Mouse (Mus musculus): ENCODE data around the gene Srcap. TPM values are rescaled to one million over a fixed set of nuclear protein-coding genes. Genes with fewer than 3 reads are reported as not detected.
"Not testable (repeated sequence)": the region's sequence is repeated elsewhere in the genome, so short reads cannot be mapped to it uniquely, and the experiment has no call there.

Srcap gene
- 30.9 and 33.1 TPM in 2 replicates for polyA plus RNA-seq (2015; fragmentation: Nextera tagmentation; extraction: Ambion mirVana)

- ATAC-seq (ENCODE audit: extremely low read depth, insufficient number of reproducible peaks, low FRiP score, low TSS enrichment) = peak; percentile 88
- peak within 1 kb of the TSS; percentile 98 for H3K27ac ChIP-seq (replicated peaks)
- WGBS = under 1% methylated on average over 37 of the region's 37 CpGs
- no peaks in the 10 kb centered on the region for H3K9me3 ChIP-seq
- peak within 1 kb of the TSS; percentile 71 for H3K4me2 ChIP-seq
- peaks cover 20% of the 10 kb centered on the region for H3K4me1 ChIP-seq
- H3K4me3 ChIP-seq = peak within 1 kb of the TSS; percentile 84
- peaks cover 32% of the 10 kb centered on the region for H3K36me3 ChIP-seq
- no peaks in the 10 kb centered on the region for H3K27me3 ChIP-seq (replicated peaks)
- peak within 1 kb of the TSS; percentile 93 for H3K9ac ChIP-seq
Observed at GRCm38 (mm10) chr7:127511808-127512230, at the start of gene Srcap. Gene Srcap (plus strand): TSS chr7:127511983.

GRCm38 (mm10) chr7:127465191-127465590, 46.6 kb upstream of the Srcap start:
- no peak for ATAC-seq (ENCODE audit: extremely low read depth, insufficient number of reproducible peaks, low FRiP score, low TSS enrichment)
- H3K36me3 ChIP-seq = peaks cover 79% of the 10 kb centered on the region
- no peak overlapping the region for H3K9ac ChIP-seq
- peaks cover 10% of the 10 kb centered on the region for H3K4me1 ChIP-seq
- no peak overlapping the region for H3K27ac ChIP-seq (replicated peaks)
- no peaks in the 10 kb centered on the region for H3K9me3 ChIP-seq
- no peak overlapping the region for H3K4me3 ChIP-seq
- H3K27me3 ChIP-seq (replicated peaks) = no peaks in the 10 kb centered on the region
- WGBS = 89% methylated on average over 3 of the region's 3 CpGs
- no peak overlapping the region for H3K4me2 ChIP-seq

GRCm38 (mm10) chr7:127465670-127466069, 46.1 kb upstream of the Srcap start:
- not testable (repeated sequence) for ATAC-seq (ENCODE audit: extremely low read depth, insufficient number of reproducible peaks, low FRiP score, low TSS enrichment); H3K4me3 ChIP-seq; H3K9me3 ChIP-seq; H3K27ac ChIP-seq (replicated peaks); H3K9ac ChIP-seq; H3K27me3 ChIP-seq (replicated peaks); H3K4me2 ChIP-seq
- Histone ChIP-seq H3K36me3 (peaks cover 75% of the 10 kb centered on the region), H3K4me1 (peaks cover 10% of the 10 kb centered on the region)
- 90% methylated on average over 2 of the region's 2 CpGs for WGBS

GRCm38 (mm10) chr7:127466606-127467005, 45.2 kb upstream of the Srcap start:
- Histone ChIP-seq H3K4me3 (no peak overlapping the region), H3K9ac (no peak overlapping the region), H3K4me1 (peaks cover 10% of the 10 kb centered on the region), H3K27ac (replicated peaks) (no peak overlapping the region), H3K4me2 (no peak overlapping the region), H3K36me3 (peaks cover 65% of the 10 kb centered on the region), H3K9me3 (no peaks in the 10 kb centered on the region), H3K27me3 (replicated peaks) (no peaks in the 10 kb centered on the region)
- no peak for ATAC-seq (ENCODE audit: extremely low read depth, insufficient number of reproducible peaks, low FRiP score, low TSS enrichment)
- 92% methylated on average over 4 of the region's 4 CpGs for WGBS

GRCm38 (mm10) chr7:127470011-127470715, 41.6 kb upstream of the Srcap start:
- no peak for ATAC-seq (ENCODE audit: extremely low read depth, insufficient number of reproducible peaks, low FRiP score, low TSS enrichment)
- Histone ChIP-seq H3K36me3 (peaks cover 64% of the 10 kb centered on the region), H3K9me3 (no peaks in the 10 kb centered on the region), H3K9ac (peak overlapping the region; percentile 88), H3K4me2 (peak overlapping the region; percentile 97), H3K4me3 (peak overlapping the region; percentile 72), H3K27ac (replicated peaks) (peak overlapping the region; percentile 99), H3K27me3 (replicated peaks) (no peaks in the 10 kb centered on the region), H3K4me1 (peaks cover 20% of the 10 kb centered on the region)
- 8% methylated on average over 10 of the region's 10 CpGs for WGBS

- Histone ChIP-seq H3K9ac (peak overlapping the region; percentile 88), H3K4me3 (peak overlapping the region; percentile 72), H3K4me1 (peaks cover 20% of the 10 kb centered on the region), H3K27me3 (replicated peaks) (no peaks in the 10 kb centered on the region), H3K9me3 (no peaks in the 10 kb centered on the region), H3K27ac (replicated peaks) (peak overlapping the region; percentile 99), H3K4me2 (peak overlapping the region; percentile 97), H3K36me3 (peaks cover 64% of the 10 kb centered on the region)
- WGBS = under 1% methylated on average over 46 of the region's 46 CpGs
- ATAC-seq (ENCODE audit: extremely low read depth, insufficient number of reproducible peaks, low FRiP score, low TSS enrichment) = peak; percentile 79
Observed at GRCm38 (mm10) chr7:127470743-127471645, 40.8 kb upstream of the Srcap start.

- ATAC-seq (ENCODE audit: extremely low read depth, insufficient number of reproducible peaks, low FRiP score, low TSS enrichment) = peak; percentile 45
- Histone ChIP-seq H3K4me2 (peak overlapping the region; percentile 97), H3K9ac (peak overlapping the region; percentile 88), H3K27me3 (replicated peaks) (no peaks in the 10 kb centered on the region), H3K4me3 (peak overlapping the region; percentile 72), H3K27ac (replicated peaks) (peak overlapping the region; percentile 99), H3K36me3 (peaks cover 64% of the 10 kb centered on the region), H3K4me1 (peaks cover 26% of the 10 kb centered on the region), H3K9me3 (no peaks in the 10 kb centered on the region)
- WGBS = under 1% methylated on average over 24 of the region's 25 CpGs
Observed at GRCm38 (mm10) chr7:127471646-127472010, 40.2 kb upstream of the Srcap start.

- peak overlapping the region; percentile 97 for H3K4me2 ChIP-seq
- H3K27me3 ChIP-seq (replicated peaks) = no peaks in the 10 kb centered on the region
- H3K4me3 ChIP-seq = peak overlapping the region; percentile 72
- no peaks in the 10 kb centered on the region for H3K9me3 ChIP-seq
- peak overlapping the region; percentile 88 for H3K9ac ChIP-seq
- H3K4me1 ChIP-seq = peaks cover 31% of the 10 kb centered on the region
- peaks cover 64% of the 10 kb centered on the region for H3K36me3 ChIP-seq
- WGBS = 2% methylated on average over 7 of the region's 7 CpGs
- H3K27ac ChIP-seq (replicated peaks) = peak overlapping the region; percentile 99
- no peak for ATAC-seq (ENCODE audit: extremely low read depth, insufficient number of reproducible peaks, low FRiP score, low TSS enrichment)
Observed at GRCm38 (mm10) chr7:127472060-127472459, 39.7 kb upstream of the Srcap start.

- H3K9me3 ChIP-seq = no peaks in the 10 kb centered on the region
- peaks cover 34% of the 10 kb centered on the region for H3K4me1 ChIP-seq
- ATAC-seq (ENCODE audit: extremely low read depth, insufficient number of reproducible peaks, low FRiP score, low TSS enrichment) = no peak
- H3K27me3 ChIP-seq (replicated peaks) = no peaks in the 10 kb centered on the region
- 83% methylated on average over 5 of the region's 5 CpGs for WGBS
- H3K27ac ChIP-seq (replicated peaks) = no peak overlapping the region
- H3K4me2 ChIP-seq = no peak overlapping the region
- no peak overlapping the region for H3K9ac ChIP-seq
- H3K36me3 ChIP-seq = peaks cover 48% of the 10 kb centered on the region
- no peak overlapping the region for H3K4me3 ChIP-seq
Observed at GRCm38 (mm10) chr7:127473705-127474104, 38.1 kb upstream of the Srcap start.

GRCm38 (mm10) chr7:127474378-127475070, 37.3 kb upstream of the Srcap start:
- H3K4me2 ChIP-seq = no peak overlapping the region
- H3K36me3 ChIP-seq = peaks cover 41% of the 10 kb centered on the region
- no peak overlapping the region for H3K9ac ChIP-seq
- H3K4me3 ChIP-seq = no peak overlapping the region
- H3K27ac ChIP-seq (replicated peaks) = no peak overlapping the region
- H3K9me3 ChIP-seq = no peaks in the 10 kb centered on the region
- no peaks in the 10 kb centered on the region for H3K27me3 ChIP-seq (replicated peaks)
- 83% methylated on average over 6 of the region's 6 CpGs for WGBS
- ATAC-seq (ENCODE audit: extremely low read depth, insufficient number of reproducible peaks, low FRiP score, low TSS enrichment) = no peak
- H3K4me1 ChIP-seq = peaks cover 31% of the 10 kb centered on the region

GRCm38 (mm10) chr7:127475186-127475740, 36.5 kb upstream of the Srcap start:
- H3K27me3 ChIP-seq (replicated peaks) = no peaks in the 10 kb centered on the region
- ATAC-seq (ENCODE audit: extremely low read depth, insufficient number of reproducible peaks, low FRiP score, low TSS enrichment) = no peak
- WGBS = 89% methylated on average over 11 of the region's 11 CpGs

More at GRCm38 (mm10) chr7:127475186-127475740, 36.5 kb upstream of the Srcap start:
- peaks cover 42% of the 10 kb centered on the region for H3K36me3 ChIP-seq
- H3K9me3 ChIP-seq = no peaks in the 10 kb centered on the region
- H3K9ac ChIP-seq = no peak overlapping the region
- H3K4me2 ChIP-seq = no peak overlapping the region
- peaks cover 31% of the 10 kb centered on the region for H3K4me1 ChIP-seq
- no peak overlapping the region for H3K4me3 ChIP-seq
- no peak overlapping the region for H3K27ac ChIP-seq (replicated peaks)

All from heart, embryonic 13.5 days (tissue).